Mouse (Mus musculus) cerebellum, postnatal 25 days (tissue): Measurements from ENCODE around the gene Zbtb4.

Experiments
- DNase-seq, 2 experiments: peaks; one replicate each; pipeline ENCODE4 v3.0.0; 2021; ENCODE audit warnings: mixed read lengths in 2 of 2

The Zbtb4 gene

DNA sequence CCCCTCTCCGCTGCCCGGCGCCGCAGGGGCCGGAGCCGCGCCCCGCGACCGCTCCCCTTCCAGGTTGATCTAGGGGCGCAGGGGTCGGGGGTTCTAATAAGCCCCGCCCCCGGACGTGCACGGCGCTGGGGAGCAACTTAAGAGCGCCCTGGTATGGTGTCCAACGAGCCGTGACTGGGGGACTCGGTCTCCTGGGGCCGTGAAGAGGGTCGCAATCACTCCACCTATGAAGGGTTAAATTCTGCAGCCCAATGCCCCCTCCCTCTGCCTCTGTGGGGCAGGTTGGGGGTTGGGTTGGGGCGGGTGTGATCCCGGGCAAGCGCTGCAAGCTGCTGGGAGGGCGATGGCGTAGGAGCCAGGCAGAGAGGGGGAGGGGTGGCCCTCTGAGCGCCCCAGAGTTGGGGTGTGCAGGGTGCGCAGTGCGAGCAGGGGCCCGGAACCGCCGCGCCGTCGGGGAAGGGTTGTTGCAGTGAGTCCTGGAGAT is 456 bp downstream of the Zbtb4 start:
- DNase-seq, result peak; percentile 81 to 85

GRCm38 (mm10) chr11:69766872-69767624 is 1.3 kb downstream of the Zbtb4 start:
- peak in 1 of 2 experiments; percentile 31 for DNase-seq

DNA sequence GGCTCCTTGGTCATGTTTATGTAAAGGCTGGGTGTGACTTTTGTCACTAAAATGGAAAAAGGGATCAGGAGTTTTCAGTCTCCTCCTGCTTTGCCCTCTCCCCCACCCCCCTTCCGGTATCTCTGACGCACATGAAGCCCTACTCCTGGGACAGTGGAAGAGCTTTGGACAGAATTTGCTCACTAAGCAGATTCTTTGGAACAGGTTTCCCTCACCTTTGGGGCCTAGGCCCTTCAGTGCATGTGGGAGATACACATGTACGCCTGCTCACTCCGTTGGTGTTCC is 1.9 kb downstream of the Zbtb4 start:
- peak in 1 of 2 experiments; percentile 36 for DNase-seq

DNA sequence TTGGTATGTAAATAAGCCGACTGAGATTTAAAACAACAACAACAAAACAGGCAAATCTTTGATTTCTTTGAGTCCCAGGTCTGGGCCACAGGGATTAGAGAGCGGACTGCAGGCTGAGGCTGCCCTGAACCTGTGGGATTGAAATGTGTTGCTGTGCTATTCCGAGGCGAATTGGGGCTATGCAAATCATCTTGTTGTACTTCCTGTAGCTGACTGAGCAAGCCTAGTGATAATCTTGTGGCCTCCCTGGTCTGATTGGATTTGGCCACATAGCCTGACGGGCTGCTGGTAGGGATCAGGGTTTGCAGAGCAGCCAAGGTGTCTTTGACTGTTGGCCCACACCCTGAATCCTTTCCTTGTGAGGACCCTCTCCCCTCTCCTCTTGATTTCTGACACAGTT is 9.2 kb downstream of the Zbtb4 start:
- no peak for DNase-seq

GRCm38 (mm10) chr11:69775716-69776115 is 10.0 kb downstream of the Zbtb4 start:
- peak in 1 of 2 experiments; percentile 60 for DNase-seq

DNA sequence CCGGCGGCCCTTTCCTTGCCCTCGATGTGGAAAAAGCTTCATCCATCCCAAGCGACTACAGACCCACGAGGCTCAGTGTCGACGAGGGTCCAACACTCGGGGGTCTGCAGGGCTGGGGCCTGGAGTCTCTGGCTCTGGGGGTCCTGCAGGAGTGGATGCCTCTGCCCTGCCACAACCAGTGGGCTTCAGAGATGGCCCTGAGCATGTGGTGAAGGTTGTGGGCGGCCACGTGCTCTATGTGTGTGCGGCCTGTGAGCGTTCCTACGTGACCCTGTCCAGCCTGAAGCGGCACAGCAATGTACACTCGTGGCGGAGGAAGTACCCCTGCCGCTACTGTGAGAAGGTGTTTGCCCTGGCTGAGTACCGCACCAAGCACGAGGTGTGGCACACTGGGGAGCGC is 10.8 kb downstream of the Zbtb4 start:
- no peak for DNase-seq

- DNase-seq, result no peak
These were observed 12.0 kb downstream of the Zbtb4 start for GRCm38 (mm10) chr11:69777504-69778257.

DNA sequence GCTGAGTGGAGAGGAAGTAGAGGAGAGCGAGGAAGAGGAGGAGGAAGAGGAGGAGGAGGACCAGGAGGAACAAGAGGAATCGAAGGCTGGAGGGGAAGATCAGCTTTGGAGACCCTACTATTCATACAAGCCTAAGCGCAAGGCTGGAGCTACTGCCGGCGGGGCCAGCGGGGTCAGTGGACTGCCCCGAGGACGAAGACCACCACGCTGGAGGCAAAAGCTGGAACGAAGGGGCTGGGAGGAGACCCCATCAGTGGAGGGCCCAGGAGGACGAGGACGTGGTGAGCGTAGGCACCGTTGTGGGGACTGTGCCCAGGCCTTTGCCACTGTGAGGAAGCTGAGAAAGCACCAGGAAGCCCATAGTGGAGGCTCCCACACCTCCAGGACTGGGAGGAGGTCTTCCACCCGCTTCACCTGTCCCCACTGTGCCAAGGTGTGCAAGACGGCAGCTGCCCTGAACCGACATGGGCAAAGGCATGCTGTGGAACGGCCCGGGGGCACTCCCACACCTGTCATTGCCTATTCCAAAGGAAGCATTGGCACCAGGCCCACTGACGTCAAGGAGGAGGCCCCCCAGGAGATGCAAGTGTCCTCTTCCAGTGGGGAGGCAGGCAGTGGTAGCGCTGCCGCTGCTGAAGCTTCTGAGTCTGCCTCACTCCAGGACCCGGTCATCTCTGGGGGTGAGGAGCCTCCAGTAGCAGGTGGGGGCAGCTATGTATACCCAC is 12.7 kb downstream of the Zbtb4 start:
- DNase-seq, result peak; percentile 60 to 72

- DNase-seq, result no peak
These were observed 13.3 kb downstream of the Zbtb4 start for GRCm38 (mm10) chr11:69778985-69779384.

DNA sequence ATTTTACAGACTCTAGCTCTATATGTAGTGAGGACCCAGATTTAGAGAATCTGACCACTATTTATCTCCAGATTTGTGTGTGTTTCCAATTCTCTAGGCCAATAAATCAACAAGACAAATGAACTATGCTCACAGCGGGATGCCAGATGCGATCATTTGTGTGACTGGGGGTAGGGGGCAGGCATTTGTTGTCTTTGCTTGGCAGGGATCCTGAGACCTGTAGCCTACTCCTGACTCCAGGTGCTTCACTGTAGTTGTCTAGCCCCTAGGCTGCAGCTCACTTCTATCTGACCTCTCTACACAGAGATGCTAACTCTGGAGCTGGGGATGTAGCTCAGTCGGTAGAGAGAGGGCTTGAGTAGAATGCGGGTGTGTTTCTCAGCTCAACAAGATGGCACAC is 16.1 kb downstream of the Zbtb4 start:
- DNase-seq, result no peak

GRCm38 (mm10) chr11:69784793-69785272 is 19.1 kb downstream of the Zbtb4 start:
- no peak for DNase-seq

DNA sequence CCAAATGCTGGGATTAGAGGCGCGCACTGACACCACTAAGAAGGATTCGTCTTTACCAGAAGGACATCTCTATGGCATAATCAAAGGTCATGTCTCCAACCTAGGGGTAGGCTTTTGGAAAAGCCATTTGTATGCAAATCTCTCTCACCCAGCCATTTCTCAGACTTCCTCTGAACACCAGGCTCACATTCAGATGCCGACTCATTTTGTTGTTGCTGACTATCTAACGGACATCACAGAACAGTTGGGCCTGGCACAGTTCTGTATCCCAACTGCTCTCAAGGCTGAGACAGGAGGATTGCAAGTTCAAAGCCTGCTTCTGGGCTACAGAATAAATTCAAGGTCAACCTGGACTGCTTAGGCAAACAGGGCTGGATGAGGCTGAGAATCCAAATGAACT is 21.6 kb downstream of the Zbtb4 start:
- DNase-seq, result no peak

GRCm38 (mm10) chr11:69789431-69789830 is 23.7 kb downstream of the Zbtb4 start:
- DNase-seq, result no peak

GRCm38 (mm10) chr11:69791420-69791819 is 25.7 kb downstream of the Zbtb4 start:
- DNase-seq, result no peak

DNA sequence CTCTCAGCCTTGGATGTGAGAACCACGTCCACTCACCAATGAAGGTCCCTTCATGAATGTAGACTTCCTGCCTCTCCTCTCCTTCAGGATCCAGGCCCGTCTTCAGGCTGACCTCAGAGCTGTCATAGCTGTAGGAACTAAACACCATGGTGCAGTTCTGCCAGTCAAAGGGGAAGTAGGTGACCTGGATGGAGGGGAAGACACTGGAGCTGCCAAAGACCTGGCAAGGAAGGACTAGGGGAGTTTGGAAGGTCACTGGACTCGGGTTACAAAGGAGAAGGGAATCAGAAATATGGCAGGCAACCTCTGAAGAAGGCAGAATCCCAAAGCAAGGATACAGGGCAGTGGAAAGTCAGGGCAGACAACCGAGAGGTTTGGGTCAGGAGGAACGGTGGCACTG is 27.7 kb downstream of the Zbtb4 start:
- no peak for DNase-seq

DNA sequence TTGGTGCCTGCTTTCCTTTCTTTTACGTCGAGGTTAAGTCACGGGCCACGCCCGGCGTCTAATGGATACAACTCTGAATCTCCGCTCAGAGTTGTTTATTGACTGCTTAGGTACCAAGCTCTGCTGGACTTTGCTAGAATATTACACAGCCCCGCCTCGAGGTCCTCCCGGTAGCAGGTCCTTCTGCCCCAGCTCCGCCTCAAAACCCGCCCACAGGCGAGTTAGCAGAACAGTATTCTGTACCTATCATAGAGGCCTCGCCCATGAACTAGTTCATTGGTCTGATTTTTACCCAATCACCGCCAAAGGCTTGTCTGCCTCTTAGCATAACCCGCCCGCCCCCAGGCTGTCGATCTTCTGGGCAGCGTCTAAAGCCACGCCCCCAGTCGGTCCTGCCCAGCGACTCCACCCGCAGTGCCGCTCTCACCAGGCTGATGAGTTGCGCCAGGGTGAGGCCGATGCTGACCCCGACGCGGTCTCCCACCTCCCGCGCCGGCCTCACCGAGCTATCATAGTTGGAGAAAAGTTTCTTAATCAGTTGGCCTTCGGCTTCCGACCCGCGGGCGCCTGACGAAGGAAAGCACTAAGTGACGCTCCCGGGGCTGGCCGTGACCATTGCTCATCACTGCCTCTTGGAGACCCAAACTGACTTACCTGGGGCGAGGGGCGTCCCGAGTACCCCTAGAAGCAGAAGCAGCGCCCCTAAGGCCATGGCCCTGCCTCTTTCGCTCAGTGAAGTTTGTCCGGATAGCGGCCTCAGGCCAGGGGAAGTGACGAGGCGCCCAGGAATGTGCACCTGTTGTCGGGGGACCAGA is 29.7 kb downstream of the Zbtb4 start, which contains the start of gene Chrnb1:
Gene Chrnb1, minus strand, starts transcription at position 776 of the 815 bp plus-strand sequence.
- DNase-seq, result peak; percentile 89 to 95

- no peak for DNase-seq
These were observed 30.3 kb downstream of the Zbtb4 start for GRCm38 (mm10) chr11:69795983-69796435.

- no peak for DNase-seq
These were observed 32.2 kb downstream of the Zbtb4 start for GRCm38 (mm10) chr11:69797924-69798323.

GRCm38 (mm10) chr11:69799394-69800137 is 33.9 kb downstream of the Zbtb4 start:
- DNase-seq, result no peak

GRCm38 (mm10) chr11:69800138-69800391 is 34.4 kb downstream of the Zbtb4 start:
- peak in 1 of 2 experiments; percentile 56 for DNase-seq

- DNase-seq, result peak in 1 of 2 experiments; percentile 65
These were observed 34.9 kb downstream of the Zbtb4 start for GRCm38 (mm10) chr11:69800392-69801197.
